Mouse (Mus musculus): Measurements from ENCODE around the gene Epo. TPM values are rescaled to one million over a fixed set of nuclear protein-coding genes. Genes with fewer than 3 reads are reported as not detected.
A peak's percentile ranks its signal among the peaks of the same experiment; 100 is the strongest.

Gene Epo
- total and polyA plus RNA-seq, 3 experiments: not detected

- peak overlapping the region; percentile 81 for H3K4me2 ChIP-seq (ENCODE audit: insufficient read depth, low read depth, poor library complexity, severe bottlenecking)
- H3K4me1 ChIP-seq (ENCODE audit: control insufficient read depth in 1 of 2, insufficient read depth in 2 of 2): peaks cover 3 to 41% of the 10 kb centered on the region in 2 experiments; a peak in 3 of 4 replicates
- no peaks in the 10 kb centered on the region for H3K9me3 ChIP-seq (replicated peaks; ENCODE audit: low read length)
- TF ChIP-seq MAFK (IDR thresholded peaks at IDR 0.05; ENCODE audit: insufficient replicate concordance, low read length): no peak
- no peak for TF ChIP-seq JUND (conservative IDR thresholded peaks at IDR 0.05; ENCODE audit: low read depth, low read length)
- no peak for TF ChIP-seq ETS1 (conservative IDR thresholded peaks at IDR 0.05; ENCODE audit: low read depth, low read length)
- no peak for TF ChIP-seq MAZ (IDR thresholded peaks at IDR 0.05; ENCODE audit: low read depth, low read length)
- no peak for TF ChIP-seq ZC3H11A (IDR thresholded peaks at IDR 0.05; ENCODE audit: low read depth, low read length)
- TF ChIP-seq BHLHE40 (IDR thresholded peaks at IDR 0.05; ENCODE audit: low read depth, low read length): no peak
- H3K79me2 ChIP-seq (replicated peaks; ENCODE audit: control insufficient read depth, extremely low read depth, insufficient read depth, poor library complexity, severe bottlenecking): peaks cover 29% of the 10 kb centered on the region
- H3K9ac ChIP-seq (ENCODE audit: insufficient read depth, low read depth): peak overlapping the region; percentile 96; the same call in 1 of the 2 replicates
- H3K27me3 ChIP-seq (replicated peaks): no peaks in the 10 kb centered on the region
- dilution Hi-C loops (cut with MboI; ENCODE audit: extremely low pct_ligation_motif_present, extremely low pct_unique_long_range_greater_than_20kb, low sequenced_read_pairs): no loop called here
- H3K4me3 ChIP-seq (replicated peaks in 1 of 3; ENCODE audit: low read depth in 2 of 3, low read length in 2 of 3, poor library complexity in 1 of 3): peak overlapping the region; percentile 39 to 93 (median 79)
- H3K36me3 ChIP-seq (replicated peaks in 1 of 2; ENCODE audit: control insufficient read depth in 1 of 2, insufficient read depth in 1 of 2, low read length in 1 of 2): peaks cover 43 to 53% of the 10 kb centered on the region in 2 experiments
- H3K27ac ChIP-seq (ENCODE audit: insufficient read depth, low read depth): peak overlapping the region; percentile 8; the same call in 1 of the 2 replicates
- in situ Hi-C loops (cut with MboI; ENCODE audit: low pct_ligation_motif_present, low pct_unique_long_range_greater_than_20kb, low sequenced_read_pairs): loop anchor here (5.0 kb wide), 1 partner anchor 37 kb away; the partner anchor contains the start of gene Tfr2
- DNase-seq (ENCODE audit: extremely low read depth): no peak
Measured at GRCm38 (mm10) chr5:137530075-137530474, 3.0 kb downstream of the Epo start.

DNA sequence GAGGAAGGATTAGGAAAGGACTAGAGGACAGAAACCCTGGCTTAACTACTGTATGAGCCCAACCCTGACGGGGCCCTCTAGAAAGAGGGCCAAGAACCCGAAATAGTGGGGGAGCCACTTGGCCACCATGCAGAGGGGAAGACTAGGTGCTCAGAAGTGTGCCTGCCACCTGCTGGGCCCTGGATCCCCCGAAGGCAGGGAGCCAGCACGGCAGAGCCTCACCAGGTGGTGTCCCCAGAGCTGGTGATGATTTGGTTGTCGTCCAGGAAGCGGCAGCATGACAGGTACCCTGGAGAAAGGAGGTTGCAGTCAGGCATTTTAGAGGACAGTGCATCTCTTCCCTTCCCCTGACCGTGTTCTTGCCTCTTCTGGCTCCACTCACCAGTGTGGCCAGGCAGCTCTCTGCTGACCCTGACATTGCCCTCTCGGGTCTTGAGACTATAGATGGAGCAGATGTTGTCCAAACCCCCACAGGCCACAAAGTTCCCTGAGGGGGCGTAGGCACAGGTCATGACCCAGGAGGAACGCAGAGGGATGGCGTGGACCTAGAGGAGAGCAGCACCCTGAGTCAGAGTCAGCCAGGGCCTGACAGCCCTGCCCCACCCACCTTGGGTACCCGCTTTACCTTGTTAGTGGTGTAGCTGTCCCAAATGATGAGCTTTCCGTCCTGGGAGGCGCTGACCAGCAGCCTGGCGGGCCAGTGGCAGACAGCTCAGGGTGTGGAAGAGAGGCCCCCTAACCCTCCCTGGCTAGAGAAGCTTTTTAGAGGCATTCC, 3.6 kb downstream of the Epo start:
- Histone ChIP-seq H3K4me2 (ENCODE audit: insufficient read depth, low read depth, poor library complexity, severe bottlenecking) (no peak overlapping the region), H3K27me3 (replicated peaks) (no peaks in the 10 kb centered on the region), H3K9me3 (replicated peaks; ENCODE audit: low read length) (no peaks in the 10 kb centered on the region), H3K27ac (ENCODE audit: insufficient read depth, low read depth) (no peak overlapping the region), H3K36me3 (replicated peaks in 1 of 2; ENCODE audit: control insufficient read depth in 1 of 2, insufficient read depth in 1 of 2, low read length in 1 of 2) (peaks cover 49 to 60% of the 10 kb centered on the region in 2 experiments), H3K4me1 (ENCODE audit: control insufficient read depth in 1 of 2, insufficient read depth in 2 of 2) (peaks cover 3 to 37% of the 10 kb centered on the region in 2 experiments; a peak in 3 of 4 replicates), H3K4me3 (replicated peaks in 1 of 3; ENCODE audit: low read depth in 2 of 3, low read length in 2 of 3, poor library complexity in 1 of 3) (no peak overlapping the region), H3K9ac (ENCODE audit: insufficient read depth, low read depth) (no peak overlapping the region), H3K79me2 (replicated peaks; ENCODE audit: control insufficient read depth, extremely low read depth, insufficient read depth, poor library complexity, severe bottlenecking) (peaks cover 29% of the 10 kb centered on the region)
- dilution Hi-C loops (cut with MboI; ENCODE audit: extremely low pct_ligation_motif_present, extremely low pct_unique_long_range_greater_than_20kb, low sequenced_read_pairs): no loop called here
- no peak for DNase-seq (ENCODE audit: extremely low read depth)
- no peak for TF ChIP-seq USF1 (IDR thresholded peaks at IDR 0.05; ENCODE audit: low read depth, low read length)
- TF ChIP-seq JUND (conservative IDR thresholded peaks at IDR 0.05; ENCODE audit: low read depth, low read length): no peak
- TF ChIP-seq JUN (IDR thresholded peaks at IDR 0.05; ENCODE audit: insufficient read depth, low read depth, low read length): no peak
- no peak for TF ChIP-seq MAZ (IDR thresholded peaks at IDR 0.05; ENCODE audit: low read depth, low read length)
- TF ChIP-seq ZKSCAN1 (IDR thresholded peaks at IDR 0.05; ENCODE audit: borderline replicate concordance, low read depth, low read length): no peak
- TF ChIP-seq IRF4 (IDR thresholded peaks at IDR 0.05; ENCODE audit: low read depth, low read length): no peak
- no peak for TF ChIP-seq EP300 (IDR thresholded peaks at IDR 0.05; ENCODE audit: low read length)
- TF ChIP-seq RAD21 (IDR thresholded peaks at IDR 0.05; ENCODE audit: low read depth, low read length): no peak
- TF ChIP-seq SIN3A (IDR thresholded peaks at IDR 0.05; ENCODE audit: low read length): no peak
- TF ChIP-seq MXI1 (IDR thresholded peaks at IDR 0.05; ENCODE audit: low read depth, low read length): no peak
- TF ChIP-seq POLR2AphosphoS2 (IDR thresholded peaks at IDR 0.05; ENCODE audit: low read depth, low read length): no peak
- no peak for TF ChIP-seq MAFK (IDR thresholded peaks at IDR 0.05; ENCODE audit: insufficient replicate concordance, low read length)
- TF ChIP-seq RCOR1 (conservative IDR thresholded peaks at IDR 0.05; ENCODE audit: low read depth, low read length): no peak
- TF ChIP-seq TBP (conservative IDR thresholded peaks at IDR 0.05; ENCODE audit: low read depth, low read length): no peak
- TF ChIP-seq ZNF384 (IDR thresholded peaks at IDR 0.05; ENCODE audit: low read depth, low read length): no peak
- in situ Hi-C loops (cut with MboI; ENCODE audit: low pct_ligation_motif_present, low pct_unique_long_range_greater_than_20kb, low sequenced_read_pairs): no loop called here
